Mouse (Mus musculus) G1E (cell line): ENCODE data around the gene Aldh3b2. TPM values are rescaled to one million over a fixed set of nuclear protein-coding genes. Genes with fewer than 3 reads are reported as not detected.

Experiments
- ATAC-seq: 2 replicates; pipeline ENCODE4 v1.8.0; 2016; ENCODE audit warnings: mild to moderate bottlenecking; ENCODE audit not compliant: insufficient number of reproducible peaks, poor library complexity, low FRiP score, severe bottlenecking; ENCODE audit errors: extremely low read depth
- DNase-seq: peaks from one replicate; pipeline ENCODE4 v3.0.0; 2012; ENCODE audit warnings: low spot score
- H3K27me3 ChIP-seq: 2 replicates; pipeline ENCODE4 v1.6.1; 2012; ENCODE audit warnings: mild to moderate bottlenecking, low read length, inconsistent platforms; ENCODE audit not compliant: insufficient read depth
- H3K36me3 ChIP-seq: replicated peaks from 2 replicates; pipeline ENCODE3; 2012; ENCODE audit warnings: mild to moderate bottlenecking, inconsistent platforms
- H3K4me1 ChIP-seq: 2 replicates; pipeline ENCODE4 v1.6.1; 2012; ENCODE audit warnings: low read depth, low read length, inconsistent platforms, mixed read lengths; ENCODE audit not compliant: insufficient read depth
- H3K4me3 ChIP-seq: 2 replicates; pipeline ENCODE4 v1.5.1; 2012; ENCODE audit warnings: low read depth, mild to moderate bottlenecking, inconsistent platforms, low read length, moderate library complexity, mixed read lengths
- H3K9me3 ChIP-seq: replicated peaks from 2 replicates; pipeline ENCODE4 v1.6.1; 2012; ENCODE audit warnings: inconsistent platforms
- CTCF ChIP-seq: IDR thresholded peaks from 2 replicates; pipeline ENCODE4 v1.5.1; 2012; ENCODE audit warnings: low read depth, low read length, inconsistent platforms, mixed read lengths
- GATA1 ChIP-seq: IDR thresholded peaks from 2 replicates; pipeline ENCODE4 v1.6.1; 2012; ENCODE audit warnings: borderline replicate concordance, low read length, inconsistent platforms, mixed read lengths
- GATA2 ChIP-seq: IDR thresholded peaks from 2 replicates; pipeline ENCODE4 v1.6.1; 2012; ENCODE audit warnings: low read depth, low read length, inconsistent platforms, borderline replicate concordance
- POLR2AphosphoS5 ChIP-seq: IDR thresholded peaks from 2 replicates; pipeline ENCODE4 v1.6.1; 2012; ENCODE audit warnings: low read depth, low read length, inconsistent platforms; ENCODE audit not compliant: insufficient replicate concordance
- TAL1 ChIP-seq: conservative IDR thresholded peaks from 2 replicates; pipeline ENCODE4 v1.6.1; 2012; ENCODE audit warnings: low read depth, low read length, inconsistent platforms, mixed read lengths
- polyA plus RNA-seq: library from polyadenylated mRNA; stranded (reverse); fragments of >175 nt; gene quantifications from 2 replicates; pipeline ENCODE4 v1.2.3, GENCODE M21; 2012
- total RNA-seq, 2 experiments: library from RNA; stranded (forward) in 1 of 2; stranded (reverse) in 1 of 2; fragments of 200-1000 nt in 1 of 2; fragments of >200 nt in 1 of 2; fragmentation: Nextera tagmentation in 1 of 2; gene quantifications; 2 replicates each; pipeline ENCODE4 v1.2.3; 2014 to 2017

Gene Aldh3b2
- total and polyA plus RNA-seq, 3 experiments: 0.11 TPM; not detected in 2

DNA sequence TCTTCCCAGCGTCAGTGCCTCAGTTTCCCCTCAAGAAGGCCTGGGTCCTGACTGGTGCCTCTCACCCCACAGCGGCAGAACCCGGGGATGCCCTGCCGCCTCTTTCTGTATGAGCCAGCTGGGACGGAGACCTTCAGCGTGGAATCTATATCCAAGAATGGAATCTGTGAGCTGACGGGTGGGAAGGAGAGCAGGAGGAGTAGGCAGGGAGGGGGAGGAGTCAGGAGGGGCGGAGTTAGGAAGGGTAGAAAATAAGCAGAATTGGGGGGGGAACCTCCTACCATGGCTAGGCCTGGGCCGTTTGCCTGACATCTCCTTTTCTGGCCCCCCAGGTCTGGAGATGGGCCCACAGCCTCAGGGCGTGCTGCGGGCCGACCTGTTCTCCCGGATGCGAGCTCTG, 15.9 kb downstream of the Aldh3b2 start:
- Histone ChIP-seq H3K27me3 (peaks cover 42% of the 10 kb centered on the region), H3K4me3 (no peak overlapping the region), H3K36me3 (no peaks in the 10 kb centered on the region), H3K9me3 (no peaks in the 10 kb centered on the region), H3K4me1 (peaks cover 10% of the 10 kb centered on the region)
- DNase-seq (no peak), ATAC-seq (no peak)
- TF ChIP-seq TAL1: no peak
- TF ChIP-seq POLR2AphosphoS5: no peak
- no peak for TF ChIP-seq CTCF
- TF ChIP-seq GATA2: no peak
- TF ChIP-seq GATA1: no peak

DNA sequence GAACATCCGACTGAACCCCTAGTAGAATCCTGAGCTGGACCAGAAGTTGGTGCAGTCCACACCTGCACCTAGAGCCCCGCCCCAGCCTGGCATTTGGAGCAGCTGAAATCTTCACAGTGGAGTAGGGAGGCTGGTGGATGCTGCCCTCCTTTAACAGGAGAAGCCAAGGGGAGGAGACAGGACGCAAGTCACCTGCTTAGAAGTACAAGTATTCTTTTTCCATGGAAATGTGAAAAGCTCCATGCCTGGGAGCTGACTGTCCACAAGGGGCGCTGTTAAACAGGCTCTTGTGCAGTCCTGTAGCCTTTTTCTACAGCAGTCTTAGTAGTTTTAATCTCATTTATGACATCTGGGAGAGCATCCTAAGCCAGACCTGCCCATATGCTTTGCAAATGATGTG, 16.6 kb downstream of the Aldh3b2 start:
- TF ChIP-seq GATA2: no peak
- no peak for TF ChIP-seq GATA1
- TF ChIP-seq POLR2AphosphoS5: no peak
- no peak for TF ChIP-seq CTCF
- no peak for TF ChIP-seq TAL1
- no peaks in the 10 kb centered on the region for H3K9me3 ChIP-seq
- no peak overlapping the region for H3K4me3 ChIP-seq
- peaks cover 10% of the 10 kb centered on the region for H3K4me1 ChIP-seq
- H3K36me3 ChIP-seq: no peaks in the 10 kb centered on the region
- peaks cover 40% of the 10 kb centered on the region for H3K27me3 ChIP-seq
- ATAC-seq: no peak
- DNase-seq: no peak

DNA sequence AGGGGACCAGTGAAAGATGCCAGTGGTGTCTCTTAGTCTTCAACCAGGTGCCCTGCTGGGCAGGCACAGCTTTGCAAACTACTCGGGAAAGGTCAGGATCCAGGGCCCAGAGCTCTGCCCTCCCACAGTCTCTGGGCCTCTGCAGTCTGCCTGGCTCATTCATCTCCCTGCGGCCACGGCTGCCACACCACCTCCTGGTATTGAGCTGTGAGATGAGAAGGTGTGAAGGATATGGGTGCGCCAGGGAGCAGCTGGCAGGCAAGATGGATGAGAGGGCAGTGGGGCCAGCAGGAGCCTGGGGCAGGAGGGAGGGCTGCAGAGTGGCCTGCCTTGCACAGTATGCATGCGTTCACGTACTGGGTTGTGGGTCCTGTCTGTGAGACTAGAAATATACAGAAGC, 18.7 kb downstream of the Aldh3b2 start:
- TF ChIP-seq GATA2 (no peak), CTCF (no peak), POLR2AphosphoS5 (no peak), TAL1 (no peak), GATA1 (no peak)
- DNase-seq (no peak), ATAC-seq (no peak)
- Histone ChIP-seq H3K4me1 (peaks cover 10% of the 10 kb centered on the region), H3K9me3 (no peaks in the 10 kb centered on the region), H3K27me3 (peaks cover 43% of the 10 kb centered on the region), H3K36me3 (no peaks in the 10 kb centered on the region), H3K4me3 (no peak overlapping the region)

DNA sequence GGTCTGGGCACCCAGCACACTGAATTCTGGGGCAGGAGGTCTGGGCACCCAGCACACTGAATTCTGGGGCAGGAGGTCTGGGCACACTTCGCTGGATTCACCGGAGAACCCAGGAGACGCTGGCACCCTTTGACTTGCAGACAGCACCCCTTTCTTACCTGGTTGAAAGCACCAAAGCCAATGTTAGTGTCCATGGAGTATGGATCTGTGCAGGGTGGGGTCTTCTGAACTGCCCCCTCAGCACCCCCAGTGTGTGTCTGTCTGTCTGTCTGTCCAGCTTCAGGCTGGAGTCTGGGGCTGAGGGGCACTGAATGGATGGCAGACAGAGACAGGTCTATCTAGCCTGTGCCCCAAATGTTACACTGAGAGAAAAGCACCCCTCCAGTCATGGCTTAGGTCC, 19.4 kb downstream of the Aldh3b2 start:
- ATAC-seq (no peak), DNase-seq (no peak)
- TF ChIP-seq GATA2: no peak
- TF ChIP-seq CTCF: no peak
- no peak for TF ChIP-seq POLR2AphosphoS5
- TF ChIP-seq TAL1: no peak
- no peak for TF ChIP-seq GATA1
- Histone ChIP-seq H3K27me3 (peaks cover 51% of the 10 kb centered on the region), H3K4me3 (no peak overlapping the region), H3K4me1 (peaks cover 7% of the 10 kb centered on the region), H3K9me3 (no peaks in the 10 kb centered on the region), H3K36me3 (no peaks in the 10 kb centered on the region)

DNA sequence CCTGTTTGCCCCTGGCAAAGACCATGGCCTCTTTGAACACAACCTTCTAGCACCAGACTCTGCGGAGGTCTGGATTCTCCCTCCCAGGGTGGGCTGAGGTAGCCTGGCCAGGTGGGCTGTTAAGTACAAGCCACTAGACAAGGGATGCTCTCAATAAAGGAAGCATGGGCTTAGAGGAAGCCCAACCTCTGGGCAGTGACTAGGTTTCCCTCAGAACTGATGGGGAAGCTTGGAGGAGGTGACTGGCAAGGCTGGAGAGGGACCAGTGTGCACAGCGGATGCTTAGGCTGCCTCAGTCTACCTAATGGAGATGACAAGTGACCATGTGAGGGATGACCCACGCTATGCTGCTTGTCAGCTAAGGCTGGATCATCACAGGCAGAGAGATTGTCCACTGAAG, 19.8 kb downstream of the Aldh3b2 start:
- Histone ChIP-seq H3K36me3 (no peaks in the 10 kb centered on the region), H3K27me3 (peaks cover 52% of the 10 kb centered on the region), H3K4me1 (peaks cover 3% of the 10 kb centered on the region; the same call in 1 of the 2 replicates), H3K4me3 (no peak overlapping the region), H3K9me3 (no peaks in the 10 kb centered on the region)
- no peak for ATAC-seq
- TF ChIP-seq GATA2 (no peak), GATA1 (no peak), CTCF (no peak), TAL1 (no peak), POLR2AphosphoS5 (no peak)
- DNase-seq: no peak

DNA sequence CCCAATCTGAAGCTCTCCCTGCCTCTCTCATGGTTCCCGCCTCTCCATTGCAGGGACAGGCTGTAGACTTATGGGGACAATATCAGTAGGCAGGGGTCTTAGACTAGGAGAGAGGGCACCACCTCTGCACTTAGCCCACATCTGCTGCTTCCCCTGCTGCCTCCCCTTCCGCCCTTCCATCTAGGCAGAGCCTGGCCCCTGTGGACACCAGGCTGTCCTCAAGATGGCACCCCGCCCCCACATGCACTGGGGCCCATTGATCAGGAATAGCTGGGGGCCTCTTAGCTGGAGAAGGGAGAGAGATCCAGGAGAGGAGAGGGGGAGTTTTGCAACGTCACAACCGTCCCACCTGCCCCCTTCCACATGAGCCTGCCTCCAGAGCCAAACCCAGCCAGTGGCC, 20.3 kb downstream of the Aldh3b2 start, which contains the start of gene Tbx10:
Tbx10 (plus strand) TSS at position 337 of the 400 bp plus-strand sequence.
- DNase-seq (no peak), ATAC-seq (no peak)
- no peaks in the 10 kb centered on the region for H3K36me3 ChIP-seq
- peaks cover 55% of the 10 kb centered on the region for H3K27me3 ChIP-seq
- H3K9me3 ChIP-seq: no peaks in the 10 kb centered on the region
- H3K4me1 ChIP-seq: no peaks in the 10 kb centered on the region
- peak within 1 kb of the TSS; percentile 1; the same call in 1 of the 2 replicates for H3K4me3 ChIP-seq
- no peak for TF ChIP-seq TAL1
- TF ChIP-seq POLR2AphosphoS5: no peak
- TF ChIP-seq GATA1: no peak
- TF ChIP-seq CTCF: no peak

DNA sequence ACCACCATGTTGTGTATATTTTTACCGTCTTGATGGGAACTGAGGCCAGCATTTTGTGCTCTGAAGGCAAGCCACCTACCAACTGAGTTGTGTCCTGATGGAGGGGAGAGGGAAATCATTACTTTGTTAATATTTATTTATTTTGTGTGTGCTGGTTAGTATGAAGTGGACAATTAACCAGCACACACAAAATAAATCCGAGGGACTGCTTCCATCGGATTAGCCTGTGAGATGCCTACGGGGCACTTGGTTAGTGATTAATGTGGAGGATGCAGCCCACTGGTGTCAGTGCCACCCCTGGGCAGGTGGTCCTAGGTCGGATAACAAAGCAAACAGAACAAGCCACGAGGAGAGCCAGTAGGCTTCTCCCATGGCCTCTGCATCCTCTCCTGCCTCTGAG, 22.8 kb downstream of the Aldh3b2 start:
- Histone ChIP-seq H3K4me3 (no peak overlapping the region), H3K27me3 (peaks cover 71% of the 10 kb centered on the region), H3K9me3 (no peaks in the 10 kb centered on the region), H3K36me3 (no peaks in the 10 kb centered on the region), H3K4me1 (peaks cover 12% of the 10 kb centered on the region)
- ATAC-seq: no peak
- no peak for TF ChIP-seq TAL1
- TF ChIP-seq GATA1: no peak
- no peak for TF ChIP-seq GATA2
- no peak for TF ChIP-seq CTCF
- no peak for TF ChIP-seq POLR2AphosphoS5
- no peak for DNase-seq
